Mouse (Mus musculus) layer of hippocampus, postnatal 10 days (tissue): ENCODE data around the gene Cyp2e1. TPM values are rescaled to one million over a fixed set of nuclear protein-coding genes. Genes with fewer than 3 reads are reported as not detected.

Experiments used
- DNase-seq, 2 experiments: peaks; one replicate each; pipeline ENCODE4 v3.0.0; 2021; ENCODE audit warnings: low spot score in 2 of 2
- total RNA-seq, 2 experiments: library from RNA; stranded (reverse); gene quantifications; 2 replicates each; pipeline ENCODE4 v1.2.3; 2021

Cyp2e1 gene
- total RNA-seq, 2 experiments from 2014 or later = not detected

GRCm38 (mm10) chr7:140805704-140806103, 42.2 kb downstream of the Cyp2e1 start:
- DNase-seq = peak in 1 of 2 experiments; percentile 48

- no peak for DNase-seq
Observed at GRCm38 (mm10) chr7:140810496-140810895, 47.0 kb downstream of the Cyp2e1 start.

GRCm38 (mm10) chr7:140811714-140812113, 48.2 kb downstream of the Cyp2e1 start:
- peak in 1 of 2 experiments; percentile 36 for DNase-seq

- no peak for DNase-seq
Observed at GRCm38 (mm10) chr7:140812850-140813249, 49.3 kb downstream of the Cyp2e1 start.

- no peak for DNase-seq
Observed at GRCm38 (mm10) chr7:140820173-140820572, 56.6 kb downstream of the Cyp2e1 start.

- DNase-seq = no peak
Observed at GRCm38 (mm10) chr7:140821305-140821652, 57.7 kb downstream of the Cyp2e1 start.

GRCm38 (mm10) chr7:140821653-140822329, 58.3 kb downstream of the Cyp2e1 start, which contains the start of gene Zfp941:
Gene Zfp941 (minus strand): TSS chr7:140822178.
- DNase-seq = peak; percentile 71

GRCm38 (mm10) chr7:140822731-140823130, 59.2 kb downstream of the Cyp2e1 start:
- no peak for DNase-seq

Other genes with a start within 250 kb of the Cyp2e1 start
- gene Olfr538, start 195.9 kb upstream of the Cyp2e1 start, total RNA-seq = not detected
- gene Olfr46, start 162.5 kb upstream of the Cyp2e1 start, total RNA-seq = under 1 TPM; 0.09 to 0.18 TPM
- not detected for gene Olfr61, start 134.8 kb upstream of the Cyp2e1 start, total RNA-seq
- gene Olfr53, start 117.3 kb upstream of the Cyp2e1 start, total RNA-seq = not detected
- under 1 TPM; 0.09 to 0.14 TPM for gene Olfr539, start 103.8 kb upstream of the Cyp2e1 start, total RNA-seq
- gene Olfr45, start 81.8 kb upstream of the Cyp2e1 start, total RNA-seq = under 1 TPM in 1 of 2 experiments, not detected in 1; 0.11 TPM
- not detected for gene Olfr541, start 66.5 kb upstream of the Cyp2e1 start, total RNA-seq
- gene Syce1, start 24.1 kb downstream of the Cyp2e1 start, total RNA-seq = not detected
- gene Zfp941, start 58.4 kb downstream of the Cyp2e1 start, total RNA-seq = 1 to 10 TPM; 8.5 to 9.3 TPM
- 1 to 10 TPM in 1 of 2 experiments, not detected in 1; 1.2 TPM for gene Urah, start 71.3 kb downstream of the Cyp2e1 start, total RNA-seq
- gene Scgb1c1, start 81.8 kb downstream of the Cyp2e1 start, total RNA-seq = not detected
- not detected for gene Odf3, start 84.1 kb downstream of the Cyp2e1 start, total RNA-seq
- gene Gm45785, start 92.6 kb downstream of the Cyp2e1 start, total RNA-seq = under 1 TPM; 0.40 to 0.73 TPM
- gene Ric8a, start 93.2 kb downstream of the Cyp2e1 start, total RNA-seq = 100 to 1,000 TPM in 1 of 2 experiments, 10 to 100 TPM in 1; 91.1 to 106 TPM
- 10 to 100 TPM; 27.2 to 28.1 TPM for gene Bet1l, start 93.8 kb downstream of the Cyp2e1 start, total RNA-seq
- 100 to 1,000 TPM; 151 to 155 TPM for gene Psmd13, start 118.2 kb downstream of the Cyp2e1 start, total RNA-seq
- gene Sirt3, start 118.6 kb downstream of the Cyp2e1 start, total RNA-seq = 10 to 100 TPM; 46.0 to 48.6 TPM
- gene Cox8b, start 136.7 kb downstream of the Cyp2e1 start, total RNA-seq = not detected
- gene Nlrp6, start 157.2 kb downstream of the Cyp2e1 start, total RNA-seq = under 1 TPM; 0.27 to 0.53 TPM
- gene Pgghg, start 177.7 kb downstream of the Cyp2e1 start, total RNA-seq = 1 to 10 TPM; 4.2 to 5.0 TPM
- gene Ifitm5, start 186.6 kb downstream of the Cyp2e1 start, total RNA-seq = not detected
- not detected for gene Gm45717, start 192.2 kb downstream of the Cyp2e1 start, total RNA-seq
- gene Ifitm2, start 192.2 kb downstream of the Cyp2e1 start, total RNA-seq = 10 to 100 TPM; 20.3 to 27.0 TPM
- 1 to 10 TPM; 3.6 to 5.5 TPM for gene Ifitm1, start 203.5 kb downstream of the Cyp2e1 start, total RNA-seq
- 10 to 100 TPM; 13.0 TPM for gene Ifitm3, start 247.0 kb downstream of the Cyp2e1 start, total RNA-seq